Mouse (Mus musculus): ENCODE results near the gene Gm10295. TPM values are rescaled to one million over a fixed set of nuclear protein-coding genes. Genes with fewer than 3 reads are reported as not detected.

Gene Gm10295
- total and polyA plus RNA-seq, 2 experiments from 2014 or later: not detected

GRCm38 (mm10) chr7:71391333-71391732 is 40.0 kb upstream of the Gm10295 start:
- WGBS: 70% methylated on average over 5 of the region's 5 CpGs

DNA sequence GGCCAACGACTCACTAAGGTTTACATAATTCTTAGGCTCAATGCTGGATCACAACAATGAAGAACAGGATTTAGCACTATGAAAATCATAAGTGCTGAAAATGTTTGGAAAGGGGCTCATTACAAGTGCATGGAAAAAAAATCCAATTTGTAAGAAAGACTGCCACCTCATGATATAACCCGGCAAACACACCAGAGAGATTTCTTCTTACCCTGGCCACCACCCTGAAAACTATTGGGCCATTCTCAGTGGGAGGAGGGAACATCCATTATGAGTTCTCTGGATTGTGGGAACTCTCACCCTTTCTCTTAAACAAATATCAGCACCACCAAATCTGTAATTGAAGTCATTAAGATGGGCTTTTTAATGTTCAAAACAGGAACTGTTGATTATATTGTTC is 39.0 kb upstream of the Gm10295 start:
- ATAC-seq (no peak), DNase-seq (ENCODE audit: low spot score) (no peak)
- H3K9me3 ChIP-seq (ENCODE audit: low read length): no peaks in the 10 kb centered on the region
- H3K27me3 ChIP-seq (ENCODE audit: insufficient read depth, low read length): no peaks in the 10 kb centered on the region
- no peaks in the 10 kb centered on the region for H3K4me1 ChIP-seq (ENCODE audit: insufficient read depth, low read length)
- H3K9ac ChIP-seq (replicated peaks; ENCODE audit: low read length): no peak overlapping the region
- TF ChIP-seq CTCF (IDR thresholded peaks at IDR 0.05; ENCODE audit: low read depth): no peak
- no peak overlapping the region for H3K27ac ChIP-seq
- 79% methylated on average over 2 of the region's 2 CpGs for WGBS
- H3K4me3 ChIP-seq (ENCODE audit: low read length): no peak overlapping the region
- no peaks in the 10 kb centered on the region for H3K36me3 ChIP-seq (ENCODE audit: insufficient read depth, low read length)
- no peak overlapping the region for H3K4me2 ChIP-seq (ENCODE audit: low read depth, low read length)

More at GRCm38 (mm10) chr7:71391333-71391732, 40.0 kb upstream of the Gm10295 start:
- Histone ChIP-seq H3K9ac (replicated peaks; ENCODE audit: low read length) (no peak overlapping the region), H3K4me1 (ENCODE audit: insufficient read depth, low read length) (no peaks in the 10 kb centered on the region), H3K9me3 (ENCODE audit: low read length) (no peaks in the 10 kb centered on the region), H3K36me3 (ENCODE audit: insufficient read depth, low read length) (no peaks in the 10 kb centered on the region), H3K4me2 (ENCODE audit: low read depth, low read length) (no peak overlapping the region), H3K27ac (no peak overlapping the region), H3K27me3 (ENCODE audit: insufficient read depth, low read length) (no peaks in the 10 kb centered on the region), H3K4me3 (ENCODE audit: low read length) (no peak overlapping the region)
- DNase-seq (ENCODE audit: low spot score) (no peak), ATAC-seq (no peak)
- no peak for TF ChIP-seq CTCF (IDR thresholded peaks at IDR 0.05; ENCODE audit: low read depth)

DNA sequence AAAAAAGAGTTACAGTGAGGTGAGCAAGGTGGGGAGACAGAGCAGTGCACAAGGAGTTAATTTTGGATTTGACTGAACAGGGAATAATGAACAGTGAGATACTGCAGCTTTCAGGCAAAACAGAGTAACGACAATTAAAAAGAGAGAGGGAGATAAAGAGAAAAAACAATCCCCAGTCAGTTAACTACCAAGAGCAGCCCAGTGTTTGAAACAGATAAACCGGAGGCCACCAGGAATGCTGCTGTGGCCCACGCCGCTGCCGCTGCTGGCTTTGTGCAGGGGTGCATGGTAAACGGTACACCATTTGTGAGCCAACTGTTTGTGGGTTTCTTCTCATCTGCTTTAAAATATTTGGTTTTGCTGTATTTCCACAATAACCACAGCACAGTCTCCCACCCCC is 34.8 kb upstream of the Gm10295 start:
- no peak overlapping the region for H3K9ac ChIP-seq (replicated peaks; ENCODE audit: low read length)
- no peak overlapping the region for H3K4me3 ChIP-seq (ENCODE audit: low read length)
- no peaks in the 10 kb centered on the region for H3K4me1 ChIP-seq (ENCODE audit: insufficient read depth, low read length)
- H3K9me3 ChIP-seq (ENCODE audit: low read length): no peaks in the 10 kb centered on the region
- H3K27ac ChIP-seq: no peak overlapping the region
- no peak for ATAC-seq
- H3K27me3 ChIP-seq (ENCODE audit: insufficient read depth, low read length): no peaks in the 10 kb centered on the region
- WGBS: 27% methylated on average over 6 of the region's 6 CpGs
- no peaks in the 10 kb centered on the region for H3K36me3 ChIP-seq (ENCODE audit: insufficient read depth, low read length)
- H3K4me2 ChIP-seq (ENCODE audit: low read depth, low read length): no peak overlapping the region
- peak; percentile 19 for DNase-seq (ENCODE audit: low spot score)
- peak; percentile 43 for TF ChIP-seq CTCF (IDR thresholded peaks at IDR 0.05; ENCODE audit: low read depth)

DNA sequence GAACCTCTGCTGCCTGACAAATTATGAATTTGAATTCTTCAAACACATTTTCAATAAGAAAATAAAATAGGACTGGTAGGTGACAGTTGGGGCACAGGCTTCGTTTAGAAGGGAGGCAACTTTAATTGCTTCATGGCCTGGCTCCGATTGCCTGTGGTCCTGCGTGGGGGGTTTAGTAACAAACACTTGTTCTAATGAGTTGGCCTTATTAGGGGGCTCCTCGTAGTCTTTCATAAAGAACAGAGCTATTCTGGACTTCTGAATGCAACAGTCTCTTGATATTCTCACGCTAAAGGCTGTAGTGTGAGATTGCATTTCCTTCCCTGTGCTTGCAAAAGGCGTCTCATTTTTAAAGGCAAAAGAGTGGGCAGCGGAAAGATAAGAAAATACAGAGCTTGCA is 33.6 kb upstream of the Gm10295 start:
- no peak for ATAC-seq
- Histone ChIP-seq H3K27ac (no peak overlapping the region), H3K4me2 (ENCODE audit: low read depth, low read length) (no peak overlapping the region), H3K4me1 (ENCODE audit: insufficient read depth, low read length) (0 out of 2 replicates have a peak, but pooled peaks cover 4% of the 10 kb centered on the region), H3K4me3 (ENCODE audit: low read length) (no peak overlapping the region), H3K9me3 (ENCODE audit: low read length) (no peaks in the 10 kb centered on the region), H3K27me3 (ENCODE audit: insufficient read depth, low read length) (no peaks in the 10 kb centered on the region), H3K36me3 (ENCODE audit: insufficient read depth, low read length) (no peaks in the 10 kb centered on the region), H3K9ac (replicated peaks; ENCODE audit: low read length) (no peak overlapping the region)
- TF ChIP-seq CTCF (IDR thresholded peaks at IDR 0.05; ENCODE audit: low read depth): no peak
- DNase-seq (ENCODE audit: low spot score): no peak
- WGBS: 41% methylated on average over 7 of the region's 7 CpGs

GRCm38 (mm10) chr7:71383341-71384130 is 32.3 kb upstream of the Gm10295 start:
- no peak for TF ChIP-seq CTCF (IDR thresholded peaks at IDR 0.05; ENCODE audit: low read depth)
- DNase-seq (ENCODE audit: low spot score): peak; percentile 70
- Histone ChIP-seq H3K4me1 (ENCODE audit: insufficient read depth, low read length) (0 out of 2 replicates have a peak, but pooled peaks cover 4% of the 10 kb centered on the region), H3K36me3 (ENCODE audit: insufficient read depth, low read length) (no peaks in the 10 kb centered on the region), H3K4me3 (ENCODE audit: low read length) (peak overlapping the region; percentile 11; the same call in 1 of the 2 replicates), H3K9ac (replicated peaks; ENCODE audit: low read length) (no peak overlapping the region; the same call in 1 of the 2 replicates), H3K4me2 (ENCODE audit: low read depth, low read length) (peak overlapping the region; percentile 43), H3K9me3 (ENCODE audit: low read length) (no peaks in the 10 kb centered on the region), H3K27me3 (ENCODE audit: insufficient read depth, low read length) (no peaks in the 10 kb centered on the region), H3K27ac (peak overlapping the region; percentile 65)
- ATAC-seq: peak; percentile 83
- 20% methylated on average over 20 of the region's 20 CpGs for WGBS

GRCm38 (mm10) chr7:71379826-71380825 is 28.8 kb upstream of the Gm10295 start:
- no peak for DNase-seq (ENCODE audit: low spot score)

More at GRCm38 (mm10) chr7:71379826-71380825, 28.8 kb upstream of the Gm10295 start:
- no peak for ATAC-seq
- Histone ChIP-seq H3K36me3 (ENCODE audit: insufficient read depth, low read length) (no peaks in the 10 kb centered on the region), H3K4me1 (ENCODE audit: insufficient read depth, low read length) (0 out of 2 replicates have a peak, but pooled peaks cover 4% of the 10 kb centered on the region), H3K27me3 (ENCODE audit: insufficient read depth, low read length) (no peaks in the 10 kb centered on the region), H3K27ac (no peak overlapping the region), H3K9ac (replicated peaks; ENCODE audit: low read length) (no peak overlapping the region), H3K4me2 (ENCODE audit: low read depth, low read length) (peak overlapping the region; percentile 5; the same call in 1 of the 2 replicates), H3K9me3 (ENCODE audit: low read length) (no peaks in the 10 kb centered on the region), H3K4me3 (ENCODE audit: low read length) (no peak overlapping the region)
- no peak for TF ChIP-seq CTCF (IDR thresholded peaks at IDR 0.05; ENCODE audit: low read depth)
- 29% methylated on average over 18 of the region's 18 CpGs for WGBS
